Mouse (Mus musculus): ENCODE results near the gene Snx11. TPM values are rescaled to one million over a fixed set of nuclear protein-coding genes. Genes with fewer than 3 reads are reported as not detected.
"Not testable (repeated sequence)": the region's sequence is repeated elsewhere in the genome, so short reads cannot be mapped to it uniquely, and the experiment has no call there.

Snx11 gene
- polyA plus RNA-seq, 1 experiment from 2014 or later, result 8.6 TPM

DNA sequence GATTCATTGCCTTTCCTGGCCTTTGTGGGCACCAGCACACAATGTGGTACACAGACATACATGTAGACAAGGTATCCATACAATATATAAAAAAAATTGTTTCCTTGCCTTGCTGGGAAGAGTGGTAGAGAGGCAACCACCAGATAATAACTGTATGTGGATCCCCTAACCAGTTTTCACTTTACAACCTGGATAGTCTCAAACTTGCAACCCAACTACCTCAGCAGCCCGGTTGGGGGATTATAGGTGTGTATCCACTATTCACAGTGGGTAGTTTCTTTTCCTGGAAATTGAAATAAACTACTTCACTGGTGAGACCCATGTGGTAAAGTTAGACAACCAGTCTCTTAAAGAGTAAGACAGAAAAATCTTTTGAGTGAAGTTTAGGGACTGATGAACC lies 39.1 kb upstream of the Snx11 start:
- Histone ChIP-seq H3K9ac (no peak overlapping the region), H3K9me3 (replicated peaks) (no peaks in the 10 kb centered on the region), H3K27me3 (no peaks in the 10 kb centered on the region), H3K4me2 (no peak overlapping the region), H3K27ac (replicated peaks) (no peak overlapping the region), H3K4me1 (replicated peaks) (no peaks in the 10 kb centered on the region), H3K36me3 (replicated peaks) (peaks cover 83% of the 10 kb centered on the region), H3K4me3 (replicated peaks) (no peak overlapping the region)
- WGBS (ENCODE audit: insufficient replicate concordance), result 74% methylated on average over 1 of the region's 1 CpGs
- ATAC-seq (ENCODE audit: insufficient read depth), result no peak

DNA sequence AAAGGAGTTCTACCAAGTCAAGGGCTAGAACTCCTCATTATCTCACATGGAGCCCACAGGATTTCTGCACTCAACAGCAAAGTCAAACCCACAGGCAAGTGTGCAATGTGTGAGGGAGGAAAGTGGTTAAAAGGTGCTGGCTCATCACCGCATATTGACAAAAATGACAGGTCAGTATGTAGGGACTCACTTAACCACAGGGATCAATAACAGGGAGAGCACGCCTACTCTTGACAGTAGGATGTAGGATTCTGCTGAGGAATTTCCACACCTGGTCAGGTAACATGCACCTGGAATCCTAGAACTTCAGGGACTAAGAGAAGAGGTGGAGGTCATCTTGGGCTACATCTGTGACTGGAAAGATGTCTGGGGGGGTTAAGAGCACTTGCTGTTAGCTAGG lies 38.5 kb upstream of the Snx11 start:
- Histone ChIP-seq H3K9ac (no peak overlapping the region), H3K36me3 (replicated peaks) (peaks cover 83% of the 10 kb centered on the region), H3K4me2 (no peak overlapping the region), H3K9me3 (replicated peaks) (no peaks in the 10 kb centered on the region), H3K4me1 (replicated peaks) (no peaks in the 10 kb centered on the region), H3K27ac (replicated peaks) (no peak overlapping the region), H3K4me3 (replicated peaks) (no peak overlapping the region), H3K27me3 (no peaks in the 10 kb centered on the region)
- no peak for ATAC-seq (ENCODE audit: insufficient read depth)
- 90% methylated on average over 2 of the region's 2 CpGs for WGBS (ENCODE audit: insufficient replicate concordance)

DNA sequence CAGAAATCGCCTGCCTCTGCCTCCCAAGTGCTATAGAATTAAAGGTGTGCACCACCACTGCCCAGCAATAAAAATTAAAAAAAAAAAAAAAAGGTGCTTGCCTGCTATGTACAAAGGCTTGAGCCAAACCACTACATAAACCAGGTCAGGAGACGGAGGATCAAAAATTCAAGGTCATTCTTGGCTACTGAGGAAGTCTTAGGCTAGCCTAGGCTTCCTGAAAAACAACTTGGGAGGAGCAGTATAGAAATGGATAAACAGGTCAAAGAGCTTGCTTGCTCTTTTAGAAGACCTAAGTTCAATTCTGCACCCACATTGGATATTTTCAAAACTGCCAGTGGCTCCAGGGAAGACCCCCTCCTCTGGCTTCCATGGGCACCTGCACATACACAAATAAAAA lies 37.1 kb upstream of the Snx11 start:
- H3K4me3 ChIP-seq (replicated peaks), result no peak overlapping the region
- H3K4me1 ChIP-seq (replicated peaks), result no peaks in the 10 kb centered on the region
- no peak overlapping the region for H3K9ac ChIP-seq
- no peak overlapping the region for H3K27ac ChIP-seq (replicated peaks)
- H3K4me2 ChIP-seq, result no peak overlapping the region
- H3K9me3 ChIP-seq (replicated peaks), result no peaks in the 10 kb centered on the region
- WGBS (ENCODE audit: insufficient replicate concordance), result 67% methylated on average over 2 of the region's 2 CpGs
- ATAC-seq (ENCODE audit: insufficient read depth), result no peak
- no peaks in the 10 kb centered on the region for H3K27me3 ChIP-seq
- H3K36me3 ChIP-seq (replicated peaks), result peaks cover 83% of the 10 kb centered on the region

DNA sequence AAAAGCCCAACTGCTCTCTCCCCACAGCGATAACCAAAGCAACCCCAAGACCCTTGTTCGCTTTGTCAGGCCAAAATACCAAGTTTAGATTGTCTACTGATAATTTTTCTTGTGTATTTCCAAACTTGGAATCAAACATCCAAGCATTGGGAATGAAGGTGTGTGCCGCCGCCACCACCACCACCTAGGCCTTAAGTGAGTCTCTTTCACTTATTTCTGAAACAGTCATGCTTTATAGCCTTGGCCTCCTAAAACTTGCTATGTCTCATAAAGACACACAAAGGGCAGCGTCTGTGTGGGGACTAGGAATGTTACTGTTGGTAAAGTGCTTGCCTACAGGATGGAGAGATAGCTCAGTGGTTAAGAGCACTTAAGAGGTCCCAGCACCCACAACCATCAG lies 36.6 kb upstream of the Snx11 start:
- Histone ChIP-seq H3K4me2 (no peak overlapping the region), H3K27ac (replicated peaks) (no peak overlapping the region), H3K36me3 (replicated peaks) (peaks cover 83% of the 10 kb centered on the region), H3K9ac (no peak overlapping the region), H3K4me1 (replicated peaks) (no peaks in the 10 kb centered on the region), H3K9me3 (replicated peaks) (no peaks in the 10 kb centered on the region), H3K27me3 (no peaks in the 10 kb centered on the region), H3K4me3 (replicated peaks) (no peak overlapping the region)
- WGBS (ENCODE audit: insufficient replicate concordance), result 89% methylated on average over 5 of the region's 5 CpGs
- no peak for ATAC-seq (ENCODE audit: insufficient read depth)

- Histone ChIP-seq H3K4me1 (replicated peaks) (no peaks in the 10 kb centered on the region), H3K9me3 (replicated peaks) (no peaks in the 10 kb centered on the region), H3K4me2 (no peak overlapping the region), H3K9ac (no peak overlapping the region), H3K36me3 (replicated peaks) (peaks cover 83% of the 10 kb centered on the region), H3K27ac (replicated peaks) (no peak overlapping the region), H3K4me3 (replicated peaks) (no peak overlapping the region), H3K27me3 (no peaks in the 10 kb centered on the region)
- ATAC-seq (ENCODE audit: insufficient read depth), result no peak
- 80% methylated on average over 4 of the region's 4 CpGs for WGBS (ENCODE audit: insufficient replicate concordance)
These were observed 36.1 kb upstream of the Snx11 start for GRCm38 (mm10) chr11:96813455-96813854.

GRCm38 (mm10) chr11:96811188-96811587 lies 33.8 kb upstream of the Snx11 start:
- not testable (repeated sequence) for H3K27me3 ChIP-seq; H3K9me3 ChIP-seq (replicated peaks); H3K4me2 ChIP-seq; H3K9ac ChIP-seq; H3K27ac ChIP-seq (replicated peaks); ATAC-seq (ENCODE audit: insufficient read depth); H3K4me1 ChIP-seq (replicated peaks); H3K4me3 ChIP-seq (replicated peaks)
- 83% methylated on average over 1 of the region's 1 CpGs for WGBS (ENCODE audit: insufficient replicate concordance)
- H3K36me3 ChIP-seq (replicated peaks), result peaks cover 80% of the 10 kb centered on the region

GRCm38 (mm10) chr11:96809562-96810235 lies 32.3 kb upstream of the Snx11 start:
- Histone ChIP-seq H3K4me2 (no peak overlapping the region), H3K27me3 (no peaks in the 10 kb centered on the region), H3K9me3 (replicated peaks) (no peaks in the 10 kb centered on the region), H3K4me1 (replicated peaks) (no peaks in the 10 kb centered on the region), H3K4me3 (replicated peaks) (no peak overlapping the region), H3K27ac (replicated peaks) (no peak overlapping the region), H3K9ac (no peak overlapping the region), H3K36me3 (replicated peaks) (peaks cover 82% of the 10 kb centered on the region)
- no peak for ATAC-seq (ENCODE audit: insufficient read depth)
- 80% methylated on average over 6 of the region's 6 CpGs for WGBS (ENCODE audit: insufficient replicate concordance)

DNA sequence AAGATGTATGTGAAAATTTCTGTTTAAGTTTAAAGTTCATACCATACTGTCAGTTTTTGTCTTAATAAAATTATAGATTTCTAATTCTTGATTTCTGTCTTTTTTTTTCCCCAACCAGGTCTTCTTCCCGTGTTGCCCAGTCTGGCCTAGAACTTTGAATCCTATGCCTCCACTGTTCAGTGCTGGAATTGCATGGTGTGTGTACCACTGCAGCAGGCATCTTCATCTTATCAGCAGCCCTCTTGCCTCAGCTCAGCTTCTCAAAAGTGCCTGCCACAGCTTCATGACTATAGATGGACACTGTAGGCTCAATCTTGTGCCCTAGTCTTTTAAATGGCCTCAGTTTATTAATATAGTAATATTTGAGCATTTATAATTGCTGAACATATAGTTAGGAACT lies 30.7 kb upstream of the Snx11 start:
- no peak overlapping the region for H3K4me2 ChIP-seq
- no peak overlapping the region for H3K9ac ChIP-seq
- 41% methylated on average over 1 of the region's 1 CpGs for WGBS (ENCODE audit: insufficient replicate concordance)
- no peaks in the 10 kb centered on the region for H3K9me3 ChIP-seq (replicated peaks)
- H3K27ac ChIP-seq (replicated peaks), result no peak overlapping the region
- no peaks in the 10 kb centered on the region for H3K4me1 ChIP-seq (replicated peaks)
- H3K4me3 ChIP-seq (replicated peaks), result no peak overlapping the region
- H3K27me3 ChIP-seq, result no peaks in the 10 kb centered on the region
- ATAC-seq (ENCODE audit: insufficient read depth), result no peak
- peaks cover 95% of the 10 kb centered on the region for H3K36me3 ChIP-seq (replicated peaks)

- H3K36me3 ChIP-seq (replicated peaks), result peaks cover 95% of the 10 kb centered on the region
- WGBS (ENCODE audit: insufficient replicate concordance), result 62% methylated on average over 5 of the region's 5 CpGs
- ATAC-seq (ENCODE audit: insufficient read depth), result no peak
These were observed 28.2 kb upstream of the Snx11 start for GRCm38 (mm10) chr11:96805606-96806005.

DNA sequence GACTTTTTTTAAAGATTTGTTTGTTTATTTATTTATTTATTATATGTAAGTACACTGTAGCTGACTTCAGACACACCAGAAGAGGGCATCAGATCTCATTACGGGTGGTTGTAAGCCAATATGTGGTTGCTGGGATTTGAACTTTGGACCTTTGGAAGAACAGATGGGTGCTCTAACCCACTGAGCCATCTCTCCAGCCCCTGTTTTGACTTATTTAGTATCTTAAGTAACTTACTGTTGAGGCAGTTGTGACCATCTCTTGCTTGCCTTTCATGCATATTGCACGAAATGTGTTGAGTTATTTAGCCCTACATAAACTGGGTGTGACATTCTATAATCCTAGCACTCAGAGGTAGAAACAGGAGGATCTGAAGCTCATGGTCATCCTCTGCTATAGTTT lies 22.2 kb upstream of the Snx11 start:
- no peak for ATAC-seq (ENCODE audit: insufficient read depth)
- H3K9me3 ChIP-seq (replicated peaks), result no peaks in the 10 kb centered on the region
- H3K36me3 ChIP-seq (replicated peaks), result peaks cover 74% of the 10 kb centered on the region
- H3K27me3 ChIP-seq, result no peaks in the 10 kb centered on the region
- no peak overlapping the region for H3K4me3 ChIP-seq (replicated peaks)
- H3K4me2 ChIP-seq, result no peak overlapping the region
- H3K4me1 ChIP-seq (replicated peaks), result peaks cover 11% of the 10 kb centered on the region
- no peak overlapping the region for H3K9ac ChIP-seq
- WGBS (ENCODE audit: insufficient replicate concordance), result 79% methylated on average over 2 of the region's 2 CpGs
- no peak overlapping the region for H3K27ac ChIP-seq (replicated peaks)

More at GRCm38 (mm10) chr11:96805606-96806005, 28.2 kb upstream of the Snx11 start:
- no peak overlapping the region for H3K4me3 ChIP-seq (replicated peaks)
- H3K9ac ChIP-seq, result no peak overlapping the region
- no peaks in the 10 kb centered on the region for H3K9me3 ChIP-seq (replicated peaks)
- no peak overlapping the region for H3K4me2 ChIP-seq
- H3K27ac ChIP-seq (replicated peaks), result no peak overlapping the region
- no peaks in the 10 kb centered on the region for H3K4me1 ChIP-seq (replicated peaks)
- H3K27me3 ChIP-seq, result no peaks in the 10 kb centered on the region

DNA sequence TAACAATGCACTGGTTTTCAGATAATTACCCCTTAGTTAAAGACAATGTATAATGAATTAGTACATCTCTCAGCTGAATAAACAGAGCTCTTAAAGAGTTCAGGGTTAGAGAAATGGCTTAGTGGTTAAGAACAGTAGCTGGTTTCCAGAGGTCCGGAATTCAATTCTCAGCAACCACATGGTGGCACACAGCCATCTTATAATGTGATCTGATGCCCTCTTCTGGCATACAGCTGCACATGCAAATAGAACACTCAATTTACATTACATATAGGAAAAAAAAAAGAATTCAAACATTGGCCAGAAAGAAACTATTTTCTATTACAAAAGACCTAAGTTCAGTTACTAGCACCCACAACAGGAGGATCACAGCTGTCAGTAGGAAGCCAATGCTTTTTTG lies 19.2 kb upstream of the Snx11 start:
- Histone ChIP-seq H3K27ac (replicated peaks) (no peak overlapping the region), H3K9me3 (replicated peaks) (no peaks in the 10 kb centered on the region), H3K4me2 (no peak overlapping the region), H3K4me1 (replicated peaks) (peaks cover 19% of the 10 kb centered on the region), H3K27me3 (no peaks in the 10 kb centered on the region), H3K9ac (no peak overlapping the region), H3K4me3 (replicated peaks) (no peak overlapping the region), H3K36me3 (replicated peaks) (peaks cover 55% of the 10 kb centered on the region)
- ATAC-seq (ENCODE audit: insufficient read depth), result no peak
- WGBS (ENCODE audit: insufficient replicate concordance), result 60% methylated on average over 1 of the region's 1 CpGs

- WGBS (ENCODE audit: insufficient replicate concordance), result 80% methylated on average over 2 of the region's 2 CpGs
- Histone ChIP-seq H3K9ac (no peak overlapping the region), H3K4me2 (no peak overlapping the region), H3K9me3 (replicated peaks) (no peaks in the 10 kb centered on the region), H3K4me1 (replicated peaks) (peaks cover 22% of the 10 kb centered on the region), H3K36me3 (replicated peaks) (peaks cover 56% of the 10 kb centered on the region), H3K27ac (replicated peaks) (no peak overlapping the region), H3K4me3 (replicated peaks) (no peak overlapping the region), H3K27me3 (no peaks in the 10 kb centered on the region)
- no peak for ATAC-seq (ENCODE audit: insufficient read depth)
These were observed 18.7 kb upstream of the Snx11 start for GRCm38 (mm10) chr11:96796081-96796480.

Measured in liver, embryonic 15.5 days (tissue).